ENCODE assay signal across 25 mouse cellular contexts in genomic region chr1:66206904-66207303, GRCm38 (mm10). TPM values are rescaled to one million over a fixed set of nuclear protein-coding genes. Genes with fewer than 3 reads are reported as not detected.
DNase-seq lines count a peak whose midpoint lies in the region; ATAC-seq and TF ChIP-seq lines count a peak whose summit lies in the region.
"Had no signal": no experiment of that assay in that cellular context is flagged by ENCODE, and none has a peak within 500 bp of the region (broad histone marks: within the 10 kb centered on the region; RNA-seq: fewer than 3 reads in every experiment).

No protein-coding gene starts in this region.

- ATAC-seq in forebrain, embryonic 14.5 days, result no peak
- no peak for ATAC-seq in forebrain, embryonic 13.5 days
- peak; percentile 43; the same call in 1 of the 2 replicates for ATAC-seq in forebrain, postnatal 0 days
- ATAC-seq: intestine, postnatal 0 days; Patski had no signal

- H3K4me1 ChIP-seq in forebrain, embryonic 14.5 days (ENCODE audit: control insufficient read depth, insufficient read depth, low read length), result no peaks in the 10 kb centered on the region
- peaks cover 30% of the 10 kb centered on the region for H3K4me1 ChIP-seq in forebrain, embryonic 13.5 days
- peaks cover 6% of the 10 kb centered on the region; the same call in 1 of the 2 replicates for H3K4me1 ChIP-seq in forebrain, postnatal 0 days (ENCODE audit: insufficient read depth)
- no peaks in the 10 kb centered on the region for H3K4me1 ChIP-seq in forebrain, embryonic 10.5 days
- no peaks in the 10 kb centered on the region for H3K4me1 ChIP-seq in kidney, adult 2 months (ENCODE audit: control insufficient read depth, insufficient read depth, low read length)
- H3K4me1 ChIP-seq: embryonic facial prominence, embryonic 12.5 days; embryonic facial prominence, embryonic 15.5 days; heart, embryonic 10.5 days; heart, embryonic 13.5 days; kidney, embryonic 15.5 days had no signal

- H3K4me2 ChIP-seq in forebrain, embryonic 14.5 days (ENCODE audit: low read length), result no peak overlapping the region
- no peak overlapping the region for H3K4me2 ChIP-seq in forebrain, embryonic 13.5 days
- H3K4me2 ChIP-seq in forebrain, postnatal 0 days (ENCODE audit: low read depth), result no peak overlapping the region
- H3K4me2 ChIP-seq: embryonic facial prominence, embryonic 12.5 days; embryonic facial prominence, embryonic 15.5 days; heart, embryonic 13.5 days; kidney, embryonic 15.5 days had no signal

- peaks cover 5% of the 10 kb centered on the region; the same call in 1 of the 2 replicates for H3K36me3 ChIP-seq in forebrain, embryonic 14.5 days (ENCODE audit: control insufficient read depth, insufficient read depth, low read length)
- 0 out of 2 replicates have a peak, but pooled peaks cover under 1% of the 10 kb centered on the region for H3K36me3 ChIP-seq in forebrain, embryonic 13.5 days (ENCODE audit: poor library complexity, severe bottlenecking)
- H3K36me3 ChIP-seq in forebrain, postnatal 0 days (ENCODE audit: insufficient read depth), result no peaks in the 10 kb centered on the region
- no peaks in the 10 kb centered on the region for H3K36me3 ChIP-seq in forebrain, embryonic 10.5 days (replicated peaks)
- H3K36me3 ChIP-seq in kidney, adult 2 months (ENCODE audit: control insufficient read depth, insufficient read depth, low read length), result no peaks in the 10 kb centered on the region
- H3K36me3 ChIP-seq: embryonic facial prominence, embryonic 12.5 days; embryonic facial prominence, embryonic 15.5 days; heart, embryonic 10.5 days; heart, embryonic 13.5 days; kidney, embryonic 15.5 days had no signal

- H3K27ac ChIP-seq in forebrain, embryonic 14.5 days (ENCODE audit: low read depth, low read length), result no peak overlapping the region
- no peak overlapping the region for H3K27ac ChIP-seq in forebrain, embryonic 13.5 days
- no peak overlapping the region for H3K27ac ChIP-seq in forebrain, postnatal 0 days (ENCODE audit: low read depth, low read length)
- no peak overlapping the region for H3K27ac ChIP-seq in forebrain, embryonic 10.5 days
- H3K27ac ChIP-seq in kidney, adult 2 months (ENCODE audit: insufficient read depth, low read depth, low read length), result no peak overlapping the region
- H3K27ac ChIP-seq: embryonic facial prominence, embryonic 12.5 days; embryonic facial prominence, embryonic 15.5 days; heart, adult 2 months; heart, embryonic 10.5 days; heart, embryonic 13.5 days; kidney, embryonic 15.5 days had no signal

- no peaks in the 10 kb centered on the region for H3K27me3 ChIP-seq in forebrain, embryonic 14.5 days (replicated peaks; ENCODE audit: control insufficient read depth, insufficient read depth, low read length)
- H3K27me3 ChIP-seq in forebrain, embryonic 13.5 days, result no peaks in the 10 kb centered on the region
- H3K27me3 ChIP-seq in forebrain, postnatal 0 days (ENCODE audit: insufficient read depth, low read length), result no peaks in the 10 kb centered on the region
- H3K27me3 ChIP-seq in forebrain, embryonic 10.5 days (ENCODE audit: poor library complexity, severe bottlenecking), result no peaks in the 10 kb centered on the region
- no peaks in the 10 kb centered on the region for H3K27me3 ChIP-seq in kidney, adult 2 months (replicated peaks; ENCODE audit: control insufficient read depth, insufficient read depth, low read length)
- H3K27me3 ChIP-seq: embryonic facial prominence, embryonic 12.5 days; embryonic facial prominence, embryonic 15.5 days; heart, embryonic 13.5 days; kidney, embryonic 15.5 days; Patski had no signal

- 25% methylated on average over 3 of the region's 3 CpGs for WGBS in forebrain, embryonic 14.5 days
- 39% methylated on average over 3 of the region's 3 CpGs for WGBS in forebrain, embryonic 13.5 days
- WGBS in forebrain, postnatal 0 days, result 18% methylated on average over 3 of the region's 3 CpGs
- WGBS in forebrain, embryonic 10.5 days, result 77% methylated on average over 3 of the region's 3 CpGs
- 50% methylated on average over 3 of the region's 3 CpGs for WGBS in kidney, adult 2 months

- no peak for TF ChIP-seq CTCF in forebrain, postnatal 0 days (IDR thresholded peaks at IDR 0.05; ENCODE audit: low read depth)
- no peak for TF ChIP-seq CTCF in kidney, adult 2 months (conservative IDR thresholded peaks at IDR 0.05; ENCODE audit: insufficient read depth, insufficient read length, low read depth, low read length)

- DNase-seq in forebrain, embryonic 14.5 days (ENCODE audit: low spot score), result peak; percentile 37
- no peak for DNase-seq in forebrain, postnatal 0 days
- DNase-seq in forebrain, embryonic 10.5 days (ENCODE audit: extremely low spot score, low spot score), result no peak
- peak; percentile 16 for DNase-seq in Muller cell, postnatal 12 days (ENCODE audit: inconsistent ontology term)
- no peak for DNase-seq in kidney, adult 2 months
- DNase-seq: adrenal gland, adult 2 months; adrenal gland, postnatal 14 days; cerebellum, adult 18-20 months; cerebellum, adult 9-10 months; cerebellum, postnatal 14 days; gastrocnemius, postnatal 10 days; gastrocnemius, postnatal 36 days; heart, adult 2 months; heart, postnatal 14 days; heart, postnatal 4 days; kidney, adult 8-10 months had no signal

- no peak overlapping the region for H3K9ac ChIP-seq in forebrain, embryonic 14.5 days (ENCODE audit: low read length)
- no peak overlapping the region for H3K9ac ChIP-seq in forebrain, embryonic 13.5 days
- no peak overlapping the region for H3K9ac ChIP-seq in forebrain, postnatal 0 days
- H3K9ac ChIP-seq: embryonic facial prominence, embryonic 12.5 days; embryonic facial prominence, embryonic 15.5 days; heart, embryonic 13.5 days; kidney, embryonic 15.5 days had no signal

- H3K4me3 ChIP-seq in forebrain, embryonic 14.5 days (ENCODE audit: low read depth, low read length), result no peak overlapping the region
- no peak overlapping the region for H3K4me3 ChIP-seq in forebrain, embryonic 13.5 days
- H3K4me3 ChIP-seq in forebrain, postnatal 0 days (ENCODE audit: low read depth, low read length), result no peak overlapping the region
- H3K4me3 ChIP-seq in forebrain, embryonic 10.5 days, result no peak overlapping the region
- no peak overlapping the region for H3K4me3 ChIP-seq in kidney, adult 2 months (ENCODE audit: insufficient read depth, low read depth, low read length)
- H3K4me3 ChIP-seq: embryonic facial prominence, embryonic 12.5 days; embryonic facial prominence, embryonic 15.5 days; heart, adult 2 months; heart, embryonic 10.5 days; heart, embryonic 13.5 days; kidney, embryonic 15.5 days had no signal

- TF ChIP-seq POLR2A in kidney, adult 2 months (IDR thresholded peaks at IDR 0.05; ENCODE audit: low read depth, low read length), result no peak

- H3K9me3 ChIP-seq in forebrain, embryonic 14.5 days (replicated peaks; ENCODE audit: control insufficient read depth, low read length), result no peaks in the 10 kb centered on the region
- no peaks in the 10 kb centered on the region for H3K9me3 ChIP-seq in forebrain, embryonic 13.5 days (replicated peaks)
- H3K9me3 ChIP-seq in forebrain, postnatal 0 days (ENCODE audit: low read length), result no peaks in the 10 kb centered on the region
- no peaks in the 10 kb centered on the region for H3K9me3 ChIP-seq in forebrain, embryonic 10.5 days
- H3K9me3 ChIP-seq: embryonic facial prominence, embryonic 12.5 days; embryonic facial prominence, embryonic 15.5 days; heart, embryonic 10.5 days; heart, embryonic 13.5 days; kidney, embryonic 15.5 days had no signal

RNA-seq across cellular contexts. Expression of gene Map2, which starts 31.8 kb away (rescaled TPM):
- polyA plus RNA-seq in forebrain, embryonic 14.5 days (2014; fragmentation: Nextera tagmentation; extraction: Ambion mirVana), result 298 and 382 TPM in 2 replicates
- polyA plus RNA-seq in forebrain, embryonic 13.5 days (2015; fragmentation: Nextera tagmentation; extraction: Ambion mirVana), result 332 and 364 TPM in 2 replicates
- 1,213 and 1,278 TPM in 2 replicates for total RNA-seq in forebrain, postnatal 0 days (2014; rRNA removed)
- polyA plus RNA-seq in forebrain, postnatal 0 days (2015; fragmentation: Nextera tagmentation; extraction: Ambion mirVana), result 200 and 291 TPM in 2 replicates
- polyA plus RNA-seq in forebrain, embryonic 10.5 days (2016; fragmentation: Nextera tagmentation; extraction: Ambion mirVana), result 59.6 and 73.6 TPM in 2 replicates
- polyA plus RNA-seq in kidney, adult 2 months (2012; rRNA removed), result 5.1 and 6.7 TPM in 2 replicates
- total RNA-seq: granulocyte monocyte progenitor cell, adult 5-6 weeks had no signal

Comparison
In these comparisons a context has a peak if more than half of its experiments do, and no peak if none do; other contexts are left out.
1. DNase-seq: peak in forebrain, embryonic 14.5 days (single experiment) and Muller cell, postnatal 12 days (single experiment); none in forebrain, postnatal 0 days (single experiment), forebrain, embryonic 10.5 days (single experiment) and kidney, adult 2 months (single experiment).